Mouse (Mus musculus) CD8-positive naive resting alpha-beta T cell, adult 2 months (primary cell): ENCODE data around the gene Acad10.
"Not testable (repeated sequence)": the region's sequence is repeated elsewhere in the genome, so short reads cannot be mapped to it uniquely, and the experiment has no call there.

ENCODE experiments used
- DNase-seq, 2 experiments: peaks; one replicate each; pipeline ENCODE4 v3.0.0; 2022; ENCODE audit warnings: low read depth in 2 of 2, low spot score in 2 of 2

Acad10 gene

GRCm38 (mm10) chr5:121660059-121660896 is at the start of gene Acad10, which contains the start of gene Brap:
Gene Acad10, minus strand, starts transcription at chr5:121660514.
Gene Brap, plus strand, starts transcription at chr5:121660563.
- DNase-seq: peak; percentile 85

GRCm38 (mm10) chr5:121704512-121705248 is 44.4 kb upstream of the Acad10 start:
- no peak for DNase-seq

GRCm38 (mm10) chr5:121703341-121703740 is 43.0 kb upstream of the Acad10 start:
- DNase-seq: no peak

GRCm38 (mm10) chr5:121701111-121701769 is 40.9 kb upstream of the Acad10 start:
- DNase-seq: no peak

- DNase-seq: no peak
Observed at GRCm38 (mm10) chr5:121700496-121700895, 40.2 kb upstream of the Acad10 start.

- no peak for DNase-seq
Observed at GRCm38 (mm10) chr5:121699891-121700290, 39.6 kb upstream of the Acad10 start.

- no peak for DNase-seq
Observed at GRCm38 (mm10) chr5:121696761-121697160, 36.4 kb upstream of the Acad10 start.

GRCm38 (mm10) chr5:121692897-121693296 is 32.6 kb upstream of the Acad10 start:
- DNase-seq: no peak

- DNase-seq: not testable (repeated sequence)
Observed at GRCm38 (mm10) chr5:121691436-121691835, 31.1 kb upstream of the Acad10 start.

- no peak for DNase-seq
Observed at GRCm38 (mm10) chr5:121690482-121691211, 30.3 kb upstream of the Acad10 start.

- no peak for DNase-seq
Observed at GRCm38 (mm10) chr5:121686113-121686898, 26.0 kb upstream of the Acad10 start.

- DNase-seq: no peak
Observed at GRCm38 (mm10) chr5:121685495-121685894, 25.2 kb upstream of the Acad10 start.

- DNase-seq: no peak
Observed at GRCm38 (mm10) chr5:121682250-121682649, 21.9 kb upstream of the Acad10 start.

GRCm38 (mm10) chr5:121670412-121670811 is 10.1 kb upstream of the Acad10 start:
- DNase-seq: peak; percentile 27 to 46

- DNase-seq: no peak
Observed at GRCm38 (mm10) chr5:121668411-121668810, 8.1 kb upstream of the Acad10 start.

GRCm38 (mm10) chr5:121667067-121667466 is 6.8 kb upstream of the Acad10 start:
- DNase-seq: no peak

- DNase-seq: no peak
Observed at GRCm38 (mm10) chr5:121664971-121665370, 4.7 kb upstream of the Acad10 start.

GRCm38 (mm10) chr5:121664078-121664477 is 3.8 kb upstream of the Acad10 start:
- no peak for DNase-seq

- no peak for DNase-seq
Observed at GRCm38 (mm10) chr5:121663456-121663855, 3.1 kb upstream of the Acad10 start.

- DNase-seq: no peak
Observed at GRCm38 (mm10) chr5:121661494-121661893, 1.2 kb upstream of the Acad10 start.
